Mouse (Mus musculus) right cerebral cortex, adult 2 months (tissue): ENCODE measurements around the gene Rhox2a.
"Not testable (repeated sequence)": the region's sequence is repeated elsewhere in the genome, so short reads cannot be mapped to it uniquely, and the experiment has no call there.

Experiments used
- DNase-seq, 2 experiments: peaks; one replicate each; pipeline ENCODE4 v3.0.0; 2021 to 2022; ENCODE audit warnings: low spot score in 2 of 2

Gene Rhox2a

GRCm38 (mm10) chrX:37244676-37245075 lies at the start of gene Rhox2a:
TSS of gene Rhox2a (plus strand) at chrX:37244976.
- not testable (repeated sequence) for DNase-seq

- no peak for DNase-seq
Measured at GRCm38 (mm10) chrX:37198676-37199075, 46.1 kb upstream of the Rhox2a start.

- DNase-seq, result no peak
Measured at GRCm38 (mm10) chrX:37210941-37211340, 33.8 kb upstream of the Rhox2a start, which contains the start of gene Gm9. TSS of gene Gm9 (minus strand) at chrX:37211041.

- DNase-seq, result not testable (repeated sequence)
Measured at GRCm38 (mm10) chrX:37222158-37222557, 22.6 kb upstream of the Rhox2a start, which contains the start of gene Rhox1. TSS of gene Rhox1 (minus strand) at chrX:37222258.

DNA sequence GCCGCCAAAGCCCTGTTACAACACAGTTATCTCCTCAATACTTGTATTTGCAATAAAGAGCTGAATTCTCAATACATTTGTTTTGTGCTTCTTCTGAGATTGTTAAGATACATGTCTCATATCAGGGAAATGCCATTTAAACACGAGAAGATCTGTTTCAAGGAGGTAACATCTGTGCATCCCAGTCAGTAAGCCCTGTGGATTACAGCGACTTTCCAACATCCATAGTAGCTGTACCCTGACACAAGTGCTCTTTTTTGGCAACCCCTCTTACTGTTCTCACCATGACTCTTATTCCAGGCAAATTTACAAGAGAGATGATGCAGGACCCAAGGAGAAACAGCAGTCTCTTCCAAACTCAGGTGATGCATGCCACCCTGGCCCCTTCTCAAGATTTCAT lies 4.8 kb downstream of the Rhox2a start, which contains the start of gene Rhox3a:
Gene Rhox3a, plus strand, starts transcription at position 301 of the 400 bp plus-strand sequence.
- DNase-seq, result not testable (repeated sequence)

DNA sequence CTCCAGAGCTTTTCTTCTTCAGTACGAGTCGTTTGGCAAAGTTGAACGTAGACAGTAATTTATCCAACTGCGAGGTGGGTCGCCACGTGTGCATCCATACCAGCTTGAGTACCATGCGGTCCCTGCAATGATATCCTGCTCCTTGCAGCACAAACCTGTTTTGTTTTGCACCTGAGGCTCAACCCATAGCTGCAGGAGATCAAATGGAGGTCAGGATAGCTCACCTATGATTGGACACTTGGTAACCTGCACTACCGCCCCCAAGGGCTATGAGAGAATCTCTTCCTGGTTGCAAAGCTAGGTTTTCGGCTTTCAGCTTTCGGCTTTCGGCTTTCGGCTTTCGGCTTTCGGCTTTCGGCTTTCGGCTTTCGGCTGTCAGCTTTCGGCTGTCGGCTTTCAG lies 20.3 kb downstream of the Rhox2a start, which contains the start of gene Rhox4a:
Gene Rhox4a, plus strand, starts transcription at position 301 of the 400 bp plus-strand sequence.
- DNase-seq, result not testable (repeated sequence)
